Mouse (Mus musculus): ENCODE results near the gene 2700081O15Rik.

DNA sequence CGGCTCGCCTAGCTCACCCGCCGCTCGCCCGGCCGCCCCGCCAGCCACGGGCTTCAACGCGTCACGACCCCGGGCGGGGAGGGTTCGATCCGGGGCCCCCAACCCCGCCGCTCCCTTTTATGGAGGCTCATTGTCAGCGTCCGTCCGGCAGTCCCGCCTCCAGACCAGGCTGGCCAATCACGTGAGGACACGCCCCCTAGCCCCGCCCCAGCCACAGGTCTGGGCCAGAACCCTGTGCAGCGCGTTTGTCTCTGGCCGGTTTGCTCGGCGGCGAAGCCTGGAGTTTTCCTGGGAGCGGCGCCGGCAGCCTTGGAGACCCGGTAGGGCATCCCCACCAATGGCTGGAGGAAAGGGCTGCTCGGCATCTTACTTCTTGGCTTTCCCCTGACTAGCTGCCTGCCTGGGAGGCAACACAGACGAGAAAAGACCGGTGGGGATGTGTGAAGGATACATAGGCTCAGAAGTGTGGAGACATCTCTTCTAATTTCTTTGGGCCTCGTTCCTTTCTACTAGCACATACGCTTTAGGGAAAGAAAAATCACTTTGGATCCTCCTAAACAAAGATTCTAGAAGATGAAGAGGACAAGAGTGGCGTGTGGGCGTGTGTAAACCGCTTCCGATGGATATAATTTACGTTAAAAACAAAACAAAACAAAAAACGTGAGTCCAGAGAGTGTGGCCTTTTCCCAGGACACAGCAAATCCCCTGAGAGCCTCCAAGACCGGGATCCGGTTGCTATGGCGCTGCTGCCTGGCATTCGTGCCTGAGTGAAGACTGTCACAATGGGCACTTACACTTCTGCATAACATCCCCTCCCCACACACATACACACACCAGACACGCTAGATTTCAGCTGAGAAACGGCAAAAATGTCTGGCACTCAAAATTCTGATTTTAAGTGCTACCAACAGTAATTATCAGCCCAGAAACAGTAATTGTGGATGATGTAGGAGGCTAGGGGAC lies 34.2 kb upstream of the 2700081O15Rik start, which contains the start of gene Spindoc:
- TF ChIP-seq CTCF (IDR thresholded peaks at IDR 0.05; ENCODE audit: borderline replicate concordance, extremely low read depth, insufficient read depth, insufficient read length) (no peak), POLR2A (IDR thresholded peaks at IDR 0.05; ENCODE audit: borderline replicate concordance, extremely low read depth, insufficient read depth, insufficient read length, poor library complexity, severe bottlenecking) (peak; percentile 76)
